Mouse (Mus musculus): ENCODE measurements around the gene Foxn3. TPM values are rescaled to one million over a fixed set of nuclear protein-coding genes. Genes with fewer than 3 reads are reported as not detected.
"Not testable (repeated sequence)": the region's sequence is repeated elsewhere in the genome, so short reads cannot be mapped to it uniquely, and the experiment has no call there.

Gene Foxn3
- polyA plus RNA-seq, 1 experiment = 61.5 TPM

- Histone ChIP-seq H3K4me1 (ENCODE audit: control insufficient read depth, insufficient read depth, low read length) (peaks cover 31% of the 10 kb centered on the region), H3K27me3 (ENCODE audit: control insufficient read depth, insufficient read depth, low read length) (no peaks in the 10 kb centered on the region), H3K27ac (ENCODE audit: insufficient read depth, low read length) (no peak overlapping the region), H3K4me3 (replicated peaks; ENCODE audit: insufficient read depth, low read depth, low read length) (no peak overlapping the region)
- 45% methylated on average over 7 of the region's 7 CpGs for WGBS
- no peak for DNase-seq
- TF ChIP-seq CTCF (IDR thresholded peaks at IDR 0.05; ENCODE audit: borderline replicate concordance, insufficient read depth, low read depth, low read length) = no peak
Measured at GRCm38 (mm10) chr12:99197031-99197430, 366.4 kb downstream of the Foxn3 start.

GRCm38 (mm10) chr12:99195655-99196054 is 367.7 kb downstream of the Foxn3 start:
- WGBS = 84% methylated on average over 5 of the region's 5 CpGs
- TF ChIP-seq CTCF (IDR thresholded peaks at IDR 0.05; ENCODE audit: borderline replicate concordance, insufficient read depth, low read depth, low read length) (no peak), POLR2A (IDR thresholded peaks at IDR 0.05; ENCODE audit: borderline replicate concordance, insufficient read depth, low read length) (no peak)

GRCm38 (mm10) chr12:99194120-99194519 is 369.3 kb downstream of the Foxn3 start:
- DNase-seq = not testable (repeated sequence)
- WGBS = 93% methylated on average over 17 of the region's 17 CpGs

More at GRCm38 (mm10) chr12:99195655-99196054, 367.7 kb downstream of the Foxn3 start:
- H3K27me3 ChIP-seq (ENCODE audit: control insufficient read depth, insufficient read depth, low read length) = no peaks in the 10 kb centered on the region
- H3K4me3 ChIP-seq (replicated peaks; ENCODE audit: insufficient read depth, low read depth, low read length) = no peak overlapping the region
- DNase-seq = no peak
- peaks cover 31% of the 10 kb centered on the region for H3K4me1 ChIP-seq (ENCODE audit: control insufficient read depth, insufficient read depth, low read length)
- no peak overlapping the region for H3K27ac ChIP-seq (ENCODE audit: insufficient read depth, low read length)

GRCm38 (mm10) chr12:99187671-99188070 is 375.7 kb downstream of the Foxn3 start:
- Histone ChIP-seq H3K4me3 (replicated peaks; ENCODE audit: insufficient read depth, low read depth, low read length) (no peak overlapping the region), H3K4me1 (ENCODE audit: control insufficient read depth, insufficient read depth, low read length) (peaks cover 8% of the 10 kb centered on the region), H3K27ac (ENCODE audit: insufficient read depth, low read length) (no peak overlapping the region), H3K27me3 (ENCODE audit: control insufficient read depth, insufficient read depth, low read length) (no peaks in the 10 kb centered on the region)
- TF ChIP-seq POLR2A (IDR thresholded peaks at IDR 0.05; ENCODE audit: borderline replicate concordance, insufficient read depth, low read length) = no peak
- no peak for TF ChIP-seq CTCF (IDR thresholded peaks at IDR 0.05; ENCODE audit: borderline replicate concordance, insufficient read depth, low read depth, low read length)
- 81% methylated on average over 4 of the region's 4 CpGs for WGBS
- DNase-seq = no peak

More at GRCm38 (mm10) chr12:99194120-99194519, 369.3 kb downstream of the Foxn3 start:
- H3K4me1 ChIP-seq (ENCODE audit: control insufficient read depth, insufficient read depth, low read length) = peaks cover 20% of the 10 kb centered on the region
- H3K27me3 ChIP-seq (ENCODE audit: control insufficient read depth, insufficient read depth, low read length); H3K27ac ChIP-seq (ENCODE audit: insufficient read depth, low read length); H3K4me3 ChIP-seq (replicated peaks; ENCODE audit: insufficient read depth, low read depth, low read length): not testable (repeated sequence)

- H3K27me3 ChIP-seq (ENCODE audit: control insufficient read depth, insufficient read depth, low read length) = no peaks in the 10 kb centered on the region
- 14% methylated on average over 4 of the region's 4 CpGs for WGBS
- no peak overlapping the region for H3K4me3 ChIP-seq (replicated peaks; ENCODE audit: insufficient read depth, low read depth, low read length)
- DNase-seq = peak in 1 of 2 experiments; percentile 65
- TF ChIP-seq CTCF (IDR thresholded peaks at IDR 0.05; ENCODE audit: borderline replicate concordance, insufficient read depth, low read depth, low read length) = no peak
- no peak for TF ChIP-seq POLR2A (IDR thresholded peaks at IDR 0.05; ENCODE audit: borderline replicate concordance, insufficient read depth, low read length)
- H3K27ac ChIP-seq (ENCODE audit: insufficient read depth, low read length) = no peak overlapping the region; the same call in 1 of the 2 replicates
- peaks cover 10% of the 10 kb centered on the region for H3K4me1 ChIP-seq (ENCODE audit: control insufficient read depth, insufficient read depth, low read length)
Measured at GRCm38 (mm10) chr12:99186239-99186638, 377.1 kb downstream of the Foxn3 start.

GRCm38 (mm10) chr12:99183261-99183792 is 380.1 kb downstream of the Foxn3 start:
- Histone ChIP-seq H3K27ac (ENCODE audit: insufficient read depth, low read length) (no peak overlapping the region), H3K4me3 (replicated peaks; ENCODE audit: insufficient read depth, low read depth, low read length) (no peak overlapping the region), H3K4me1 (ENCODE audit: control insufficient read depth, insufficient read depth, low read length) (peaks cover 10% of the 10 kb centered on the region), H3K27me3 (ENCODE audit: control insufficient read depth, insufficient read depth, low read length) (no peaks in the 10 kb centered on the region)
- no peak for DNase-seq
- WGBS = 89% methylated on average over 7 of the region's 7 CpGs
- TF ChIP-seq CTCF (IDR thresholded peaks at IDR 0.05; ENCODE audit: borderline replicate concordance, insufficient read depth, low read depth, low read length) (no peak), POLR2A (IDR thresholded peaks at IDR 0.05; ENCODE audit: borderline replicate concordance, insufficient read depth, low read length) (no peak)

- 38% methylated on average over 3 of the region's 3 CpGs for WGBS
- Histone ChIP-seq H3K27ac (ENCODE audit: insufficient read depth, low read length) (no peak overlapping the region), H3K4me3 (replicated peaks; ENCODE audit: insufficient read depth, low read depth, low read length) (no peak overlapping the region), H3K4me1 (ENCODE audit: control insufficient read depth, insufficient read depth, low read length) (peaks cover 10% of the 10 kb centered on the region), H3K27me3 (ENCODE audit: control insufficient read depth, insufficient read depth, low read length) (no peaks in the 10 kb centered on the region)
- DNase-seq = peak in 1 of 2 experiments; percentile 65
- TF ChIP-seq CTCF (IDR thresholded peaks at IDR 0.05; ENCODE audit: borderline replicate concordance, insufficient read depth, low read depth, low read length) (no peak), POLR2A (IDR thresholded peaks at IDR 0.05; ENCODE audit: borderline replicate concordance, insufficient read depth, low read length) (no peak)
Measured at GRCm38 (mm10) chr12:99182338-99182737, 381.0 kb downstream of the Foxn3 start.

GRCm38 (mm10) chr12:99180234-99180824 is 383.1 kb downstream of the Foxn3 start:
- TF ChIP-seq CTCF (IDR thresholded peaks at IDR 0.05; ENCODE audit: borderline replicate concordance, insufficient read depth, low read depth, low read length) (no peak), POLR2A (IDR thresholded peaks at IDR 0.05; ENCODE audit: borderline replicate concordance, insufficient read depth, low read length) (no peak)
- peaks cover 3% of the 10 kb centered on the region; the same call in 1 of the 2 replicates for H3K4me1 ChIP-seq (ENCODE audit: control insufficient read depth, insufficient read depth, low read length)
- H3K27me3 ChIP-seq (ENCODE audit: control insufficient read depth, insufficient read depth, low read length) = no peaks in the 10 kb centered on the region
- no peak overlapping the region for H3K4me3 ChIP-seq (replicated peaks; ENCODE audit: insufficient read depth, low read depth, low read length)
- DNase-seq = no peak
- no peak overlapping the region for H3K27ac ChIP-seq (ENCODE audit: insufficient read depth, low read length)
- WGBS = 73% methylated on average over 3 of the region's 3 CpGs

All from cerebellum, adult 2 months (tissue).